Mouse (Mus musculus): ENCODE measurements around the gene Mccc1.

GRCm38 (mm10) chr3:35964928-35965327, 35.5 kb downstream of the Mccc1 start:
- no peak for TF ChIP-seq CTCF (IDR thresholded peaks at IDR 0.05; ENCODE audit: control insufficient read depth, insufficient read depth, insufficient replicate concordance, low read depth, low read length)
- no peak for TF ChIP-seq POLR2A (IDR thresholded peaks at IDR 0.05; ENCODE audit: control insufficient read depth, low read depth, low read length)
